Mouse (Mus musculus) hindbrain, embryonic 16.5 days (tissue): ENCODE measurements around the gene Fut11. TPM values are rescaled to one million over a fixed set of nuclear protein-coding genes. Genes with fewer than 3 reads are reported as not detected.
A peak's percentile ranks its signal among the peaks of the same experiment; 100 is the strongest.

Experiments used
- ATAC-seq: fragments of 200-750 bp; cut with Nextera tagmentation; 2 replicates; pipeline ENCODE4 v1.8.0; 2017; ENCODE audit warnings: moderate TSS enrichment, moderate library complexity
- H3K27ac ChIP-seq: fragments of 300-500 bp; sonication (generic); 2 replicates; pipeline ENCODE4 v1.5.1; 2014; ENCODE audit warnings: low read depth, mild to moderate bottlenecking, control low read depth, low read length, moderate library complexity
- H3K27me3 ChIP-seq: fragments of 300-500 bp; sonication (generic); replicated peaks from 2 replicates; pipeline ENCODE4 v1.6.1; 2014; ENCODE audit warnings: low read length; ENCODE audit not compliant: control insufficient read depth, insufficient read depth
- H3K36me3 ChIP-seq: fragments of 300-500 bp; sonication (generic); 2 replicates; pipeline ENCODE4 v1.6.1; 2014; ENCODE audit warnings: mild to moderate bottlenecking, low read length, moderate library complexity, mixed read lengths; ENCODE audit not compliant: control insufficient read depth, insufficient read depth
- H3K4me1 ChIP-seq: fragments of 300-500 bp; sonication (generic); 2 replicates; pipeline ENCODE4 v1.6.1; 2014; ENCODE audit warnings: low read depth, low read length; ENCODE audit not compliant: control insufficient read depth, insufficient read depth
- H3K4me2 ChIP-seq: fragments of 300-500 bp; sonication (generic); 2 replicates; pipeline ENCODE4 v1.6.1; 2014; ENCODE audit warnings: mild to moderate bottlenecking, low read length, control low read depth, moderate library complexity
- H3K4me3 ChIP-seq: fragments of 300-500 bp; sonication (generic); 2 replicates; pipeline ENCODE4 v1.5.1; 2014; ENCODE audit warnings: mild to moderate bottlenecking, low read length, control low read depth, moderate library complexity
- H3K9ac ChIP-seq: fragments of 300-500 bp; sonication (generic); 2 replicates; pipeline ENCODE4 v1.6.1; 2014; ENCODE audit warnings: low read depth, mild to moderate bottlenecking, control low read depth, low read length, moderate library complexity
- H3K9me3 ChIP-seq: fragments of 300-500 bp; sonication (generic); 2 replicates; pipeline ENCODE4 v1.6.1; 2014; ENCODE audit warnings: mild to moderate bottlenecking, low read length, moderate library complexity; ENCODE audit not compliant: control insufficient read depth
- WGBS: fragments of 180-500 bp; shearing (Covaris S2); extraction: QIAGEN DNeasy Blood & Tissue Kit; methylation state at CpG from one replicate; pipeline ENCODE4 v1.1.7; 2014; 5-methylcytosine and 5-hydroxymethylcytosine counted together
- polyA plus RNA-seq: library from polyadenylated mRNA; unstranded; fragments of >200 nt; fragmentation: Nextera tagmentation; extraction: Ambion mirVana; gene quantifications from 2 replicates; pipeline ENCODE4 v1.2.1, GENCODE M21; 2015

Gene Fut11
- polyA plus RNA-seq, 1 experiment from 2014 or later, result 30.1 TPM

- Histone ChIP-seq H3K4me2 (no peak overlapping the region), H3K9me3 (no peaks in the 10 kb centered on the region), H3K4me3 (no peak overlapping the region), H3K27me3 (no peaks in the 10 kb centered on the region), H3K36me3 (no peaks in the 10 kb centered on the region), H3K27ac (no peak overlapping the region), H3K4me1 (peaks cover 11% of the 10 kb centered on the region; the same call in 1 of the 2 replicates), H3K9ac (no peak overlapping the region)
- WGBS, result 84% methylated on average over 6 of the region's 6 CpGs
- ATAC-seq, result no peak
Measured at GRCm38 (mm10) chr14:20658902-20659301, 35.9 kb upstream of the Fut11 start.

- Histone ChIP-seq H3K4me1 (peaks cover 11% of the 10 kb centered on the region; the same call in 1 of the 2 replicates), H3K4me2 (no peak overlapping the region), H3K4me3 (no peak overlapping the region), H3K9ac (no peak overlapping the region), H3K27me3 (no peaks in the 10 kb centered on the region), H3K36me3 (no peaks in the 10 kb centered on the region), H3K27ac (no peak overlapping the region), H3K9me3 (no peaks in the 10 kb centered on the region)
- WGBS, result 96% methylated on average over 7 of the region's 7 CpGs
- no peak for ATAC-seq
Measured at GRCm38 (mm10) chr14:20659687-20660086, 35.1 kb upstream of the Fut11 start.

- Histone ChIP-seq H3K4me2 (peak overlapping the region; percentile 76), H3K9ac (peak overlapping the region; percentile 85), H3K4me3 (peak overlapping the region; percentile 79), H3K27ac (peak overlapping the region; percentile 93), H3K36me3 (no peaks in the 10 kb centered on the region), H3K27me3 (no peaks in the 10 kb centered on the region), H3K4me1 (peaks cover 11% of the 10 kb centered on the region; the same call in 1 of the 2 replicates), H3K9me3 (no peaks in the 10 kb centered on the region)
- ATAC-seq, result peak; percentile 87
- WGBS, result under 1% methylated on average over 50 of the region's 52 CpGs
Measured at GRCm38 (mm10) chr14:20660827-20661660, 33.7 kb upstream of the Fut11 start.

GRCm38 (mm10) chr14:20661661-20662331, 33.0 kb upstream of the Fut11 start:
- Histone ChIP-seq H3K4me1 (peaks cover 11% of the 10 kb centered on the region; the same call in 1 of the 2 replicates), H3K36me3 (no peaks in the 10 kb centered on the region), H3K27ac (peak overlapping the region; percentile 93), H3K4me2 (peak overlapping the region; percentile 76), H3K4me3 (peak overlapping the region; percentile 79), H3K27me3 (no peaks in the 10 kb centered on the region), H3K9me3 (no peaks in the 10 kb centered on the region), H3K9ac (peak overlapping the region; percentile 85)
- WGBS, result 7% methylated on average over 19 of the region's 19 CpGs
- peak; percentile 51 for ATAC-seq

GRCm38 (mm10) chr14:20662740-20663139, 32.0 kb upstream of the Fut11 start:
- Histone ChIP-seq H3K4me1 (peaks cover 11% of the 10 kb centered on the region; the same call in 1 of the 2 replicates), H3K4me3 (no peak overlapping the region), H3K9me3 (no peaks in the 10 kb centered on the region), H3K27me3 (no peaks in the 10 kb centered on the region), H3K4me2 (peak overlapping the region; percentile 76), H3K36me3 (no peaks in the 10 kb centered on the region), H3K27ac (no peak overlapping the region), H3K9ac (peak overlapping the region; percentile 85; the same call in 1 of the 2 replicates)
- ATAC-seq, result no peak
- 87% methylated on average over 3 of the region's 3 CpGs for WGBS

GRCm38 (mm10) chr14:20663601-20664000, 31.2 kb upstream of the Fut11 start:
- Histone ChIP-seq H3K4me2 (no peak overlapping the region), H3K4me1 (peaks cover 11% of the 10 kb centered on the region; the same call in 1 of the 2 replicates), H3K27ac (no peak overlapping the region), H3K9me3 (no peaks in the 10 kb centered on the region), H3K9ac (no peak overlapping the region), H3K36me3 (no peaks in the 10 kb centered on the region), H3K4me3 (no peak overlapping the region), H3K27me3 (no peaks in the 10 kb centered on the region; the same call in 1 of the 2 replicates)
- ATAC-seq, result no peak
- WGBS, result 81% methylated on average over 2 of the region's 2 CpGs

- peaks cover 11% of the 10 kb centered on the region; the same call in 1 of the 2 replicates for H3K4me1 ChIP-seq
- H3K27ac ChIP-seq, result no peak overlapping the region
- H3K4me2 ChIP-seq, result no peak overlapping the region
- no peak for ATAC-seq
- H3K9me3 ChIP-seq, result no peaks in the 10 kb centered on the region
- no peak overlapping the region for H3K9ac ChIP-seq
- WGBS, result 54% methylated on average over 3 of the region's 3 CpGs
- H3K36me3 ChIP-seq, result no peaks in the 10 kb centered on the region
- H3K27me3 ChIP-seq, result peaks cover 2% of the 10 kb centered on the region; the same call in 1 of the 2 replicates
- no peak overlapping the region for H3K4me3 ChIP-seq
Measured at GRCm38 (mm10) chr14:20664436-20664835, 30.3 kb upstream of the Fut11 start.

- 78% methylated on average over 1 of the region's 1 CpGs for WGBS
- no peak for ATAC-seq
- Histone ChIP-seq H3K4me2 (no peak overlapping the region), H3K9ac (no peak overlapping the region), H3K36me3 (no peaks in the 10 kb centered on the region), H3K27ac (no peak overlapping the region), H3K27me3 (peaks cover 7% of the 10 kb centered on the region; the same call in 1 of the 2 replicates), H3K4me3 (no peak overlapping the region), H3K4me1 (peaks cover 1% of the 10 kb centered on the region; the same call in 1 of the 2 replicates), H3K9me3 (no peaks in the 10 kb centered on the region)
Measured at GRCm38 (mm10) chr14:20667469-20667868, 27.3 kb upstream of the Fut11 start.
